Mouse (Mus musculus) liver, embryonic 16.5 days (tissue): Measurements from ENCODE around the gene Atl1. TPM values are rescaled to one million over a fixed set of nuclear protein-coding genes. Genes with fewer than 3 reads are reported as not detected.

Experiments used
- ATAC-seq: fragments of 200-750 bp; cut with Nextera tagmentation; 2 replicates; pipeline ENCODE4 v1.8.0; 2017; ENCODE audit warnings: low read depth, mild to moderate bottlenecking, moderate number of reproducible peaks, moderate library complexity
- H3K27ac ChIP-seq: fragments of 300-500 bp; sonication (generic); 2 replicates; pipeline ENCODE4 v1.5.1; 2014; ENCODE audit warnings: mild to moderate bottlenecking, low read length
- H3K27me3 ChIP-seq: fragments of 300-500 bp; sonication (generic); 2 replicates; pipeline ENCODE4 v1.6.1; 2014; ENCODE audit warnings: low read depth, low read length, mixed read lengths; ENCODE audit not compliant: control insufficient read depth, insufficient read depth
- H3K36me3 ChIP-seq: fragments of 300-500 bp; sonication (generic); 2 replicates; pipeline ENCODE4 v1.6.1; 2014; ENCODE audit warnings: mild to moderate bottlenecking; ENCODE audit not compliant: control insufficient read depth, insufficient read depth
- H3K4me1 ChIP-seq: fragments of 300-500 bp; sonication (generic); 2 replicates; pipeline ENCODE4 v1.6.1; 2014; ENCODE audit warnings: low read depth, low read length, mixed read lengths; ENCODE audit not compliant: control insufficient read depth
- H3K4me2 ChIP-seq: fragments of 300-500 bp; sonication (generic); 2 replicates; pipeline ENCODE4 v1.6.1; 2014; ENCODE audit warnings: low read depth, low read length, mixed read lengths
- H3K4me3 ChIP-seq: fragments of 300-500 bp; sonication (generic); 2 replicates; pipeline ENCODE4 v1.5.1; 2014; ENCODE audit warnings: low read depth, mild to moderate bottlenecking, low read length
- H3K9ac ChIP-seq: fragments of 300-500 bp; sonication (generic); 2 replicates; pipeline ENCODE4 v1.6.1; 2014; ENCODE audit warnings: low read depth, low read length
- H3K9me3 ChIP-seq: fragments of 300-500 bp; sonication (generic); replicated peaks from 2 replicates; pipeline ENCODE4 v1.6.1; 2016; ENCODE audit warnings: low read length; ENCODE audit not compliant: control insufficient read depth
- WGBS: fragments of 180-500 bp; shearing (Covaris S2); extraction: QIAGEN DNeasy Blood & Tissue Kit; methylation state at CpG from one replicate; pipeline ENCODE4 v1.1.7; 2014; ENCODE audit not compliant: insufficient replicate concordance; 5-methylcytosine and 5-hydroxymethylcytosine counted together
- polyA plus RNA-seq: library from polyadenylated mRNA; unstranded; fragments of >200 nt; fragmentation: Nextera tagmentation; extraction: Ambion mirVana; gene quantifications from 2 replicates; pipeline ENCODE4 v1.2.1, GENCODE M21; 2015

Gene Atl1
- polyA plus RNA-seq, 1 experiment from 2014 or later, result 1.4 TPM

DNA sequence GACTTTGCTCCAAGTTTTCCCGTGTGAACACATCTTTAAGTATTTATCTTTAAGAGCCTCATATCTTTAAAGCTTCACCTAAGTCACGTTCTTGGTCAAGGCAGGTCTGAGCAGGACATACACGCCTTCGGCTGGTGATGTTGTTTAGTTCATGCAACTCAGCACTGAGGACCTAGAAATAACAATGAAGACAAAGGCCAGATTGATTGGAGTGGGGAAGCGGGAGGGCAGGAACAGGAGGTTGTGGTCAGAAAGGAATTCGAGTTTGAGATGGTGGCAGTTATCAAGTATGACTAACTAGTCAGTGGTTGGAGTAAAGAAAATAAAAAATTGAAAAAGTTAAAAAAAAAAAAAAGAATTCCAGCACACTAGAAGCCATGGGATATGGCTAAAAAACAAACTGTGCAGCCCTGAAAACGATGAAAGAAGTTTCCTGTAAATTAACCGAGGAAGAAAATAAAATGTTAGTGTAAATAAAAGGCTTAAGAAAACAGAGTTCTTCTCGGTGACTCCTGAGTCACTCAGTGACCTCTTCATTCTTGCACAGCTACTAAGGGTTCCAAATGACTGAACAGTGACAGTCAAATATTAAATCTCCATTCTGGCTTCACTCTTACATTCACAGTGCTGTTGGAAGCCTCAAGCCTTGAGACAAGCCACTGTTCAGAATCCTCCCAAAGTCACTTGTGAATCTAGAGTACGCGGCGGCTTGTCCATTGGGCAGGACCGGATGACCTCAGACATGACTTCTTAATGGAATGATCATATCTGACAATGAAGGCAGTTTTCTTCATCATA, 106.0 kb downstream of the Atl1 start:
- H3K9ac ChIP-seq, result no peak overlapping the region
- ATAC-seq, result no peak
- H3K4me3 ChIP-seq, result no peak overlapping the region
- H3K27me3 ChIP-seq, result no peaks in the 10 kb centered on the region
- H3K4me2 ChIP-seq, result no peak overlapping the region
- 58% methylated on average over 13 of the region's 13 CpGs for WGBS
- no peaks in the 10 kb centered on the region for H3K9me3 ChIP-seq
- H3K36me3 ChIP-seq, result no peaks in the 10 kb centered on the region
- H3K4me1 ChIP-seq, result no peaks in the 10 kb centered on the region
- no peak overlapping the region for H3K27ac ChIP-seq

- WGBS, result 43% methylated on average over 4 of the region's 4 CpGs
- H3K27ac ChIP-seq, result no peak overlapping the region
- no peak overlapping the region for H3K4me2 ChIP-seq
- no peak overlapping the region for H3K4me3 ChIP-seq
- H3K27me3 ChIP-seq, result no peaks in the 10 kb centered on the region
- no peaks in the 10 kb centered on the region for H3K36me3 ChIP-seq
- ATAC-seq, result no peak
- H3K9me3 ChIP-seq, result no peaks in the 10 kb centered on the region
- H3K9ac ChIP-seq, result no peak overlapping the region
- H3K4me1 ChIP-seq, result no peaks in the 10 kb centered on the region
Observed at GRCm38 (mm10) chr12:70005103-70005502, 112.7 kb downstream of the Atl1 start.

- Histone ChIP-seq H3K4me2 (no peak overlapping the region), H3K9ac (no peak overlapping the region), H3K4me1 (no peaks in the 10 kb centered on the region), H3K9me3 (no peaks in the 10 kb centered on the region; the same call in 1 of the 2 replicates), H3K4me3 (no peak overlapping the region), H3K27ac (no peak overlapping the region), H3K27me3 (no peaks in the 10 kb centered on the region), H3K36me3 (no peaks in the 10 kb centered on the region)
- 77% methylated on average over 4 of the region's 4 CpGs for WGBS
- ATAC-seq, result no peak
Observed at GRCm38 (mm10) chr12:70010356-70010755, 117.9 kb downstream of the Atl1 start.

DNA sequence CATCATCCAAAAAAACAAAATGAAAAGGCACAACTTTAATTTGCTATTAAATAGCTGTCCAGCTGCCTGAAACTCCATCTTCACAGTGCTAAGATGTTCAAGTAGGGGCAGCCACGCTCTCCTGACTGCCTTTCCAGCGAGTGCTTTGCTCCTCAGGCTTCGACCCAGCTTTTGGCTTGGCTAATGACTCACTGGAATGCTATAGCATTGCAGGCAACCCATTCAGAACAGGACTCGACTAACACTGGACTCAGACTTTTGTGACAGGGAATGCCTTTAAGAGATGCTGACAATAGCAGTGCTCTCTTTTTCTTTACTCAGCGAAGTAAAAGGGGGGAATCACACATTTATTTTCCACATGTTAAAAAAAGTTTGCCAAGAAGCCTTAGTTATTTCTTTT, 119.3 kb downstream of the Atl1 start:
- Histone ChIP-seq H3K36me3 (no peaks in the 10 kb centered on the region), H3K27ac (no peak overlapping the region), H3K4me1 (no peaks in the 10 kb centered on the region), H3K4me3 (no peak overlapping the region), H3K9me3 (no peaks in the 10 kb centered on the region; the same call in 1 of the 2 replicates), H3K27me3 (no peaks in the 10 kb centered on the region), H3K9ac (no peak overlapping the region), H3K4me2 (no peak overlapping the region)
- no peak for ATAC-seq
- 70% methylated on average over 5 of the region's 5 CpGs for WGBS

DNA sequence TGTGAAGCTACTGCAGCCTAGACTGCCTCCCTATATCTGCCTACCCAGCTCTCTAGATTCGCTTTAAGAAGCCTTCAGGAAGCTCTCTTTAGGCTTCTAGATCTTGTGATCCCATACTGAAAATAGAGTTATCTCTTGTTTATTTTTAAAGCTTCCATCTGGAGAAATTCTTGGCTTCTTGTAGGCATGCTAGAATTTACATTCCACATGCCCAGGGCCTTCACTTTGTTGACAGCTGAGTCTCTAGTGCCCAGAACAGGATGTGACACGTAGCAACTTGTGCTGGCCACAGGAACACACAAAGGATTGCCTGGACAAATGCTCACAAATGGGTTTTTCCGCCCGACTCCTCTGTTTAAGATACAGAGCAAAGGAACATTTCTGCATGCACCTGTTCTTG, 123.5 kb downstream of the Atl1 start:
- no peaks in the 10 kb centered on the region for H3K27me3 ChIP-seq
- H3K36me3 ChIP-seq, result no peaks in the 10 kb centered on the region
- no peak for ATAC-seq
- no peaks in the 10 kb centered on the region for H3K4me1 ChIP-seq
- no peak overlapping the region for H3K4me2 ChIP-seq
- no peak overlapping the region for H3K4me3 ChIP-seq
- H3K9ac ChIP-seq, result no peak overlapping the region
- WGBS, result 61% methylated on average over 4 of the region's 4 CpGs
- no peak overlapping the region for H3K27ac ChIP-seq
- H3K9me3 ChIP-seq, result no peaks in the 10 kb centered on the region; the same call in 1 of the 2 replicates

Other genes with a start within 250 kb of the Atl1 start
- 3.3 and 3.7 TPM in 2 replicates for gene Sos2, start 210.8 kb upstream of the Atl1 start, polyA plus RNA-seq
- 11.6 and 12.2 TPM in 2 replicates for gene L2hgdh, start 167.7 kb upstream of the Atl1 start, polyA plus RNA-seq
- gene Atp5s, start 167.7 kb upstream of the Atl1 start, polyA plus RNA-seq, result 16.7 and 18.4 TPM in 2 replicates
- gene Cdkl1, start 101.3 kb upstream of the Atl1 start, polyA plus RNA-seq, result 1.7 TPM in 2 replicates
- 23.8 and 24.6 TPM in 2 replicates for gene Map4k5, start 586 bp downstream of the Atl1 start, polyA plus RNA-seq
- 0.54 and 0.65 TPM in 2 replicates for gene Sav1, start 94.4 kb downstream of the Atl1 start, polyA plus RNA-seq
- 3.1 TPM in 2 replicates for gene Nin, start 221.1 kb downstream of the Atl1 start, polyA plus RNA-seq